Mouse (Mus musculus): Measurements from ENCODE around the gene Cdh1. TPM values are rescaled to one million over a fixed set of nuclear protein-coding genes. Genes with fewer than 3 reads are reported as not detected.

The Cdh1 gene
- polyA plus RNA-seq, 1 experiment from 2014 or later, result 81.7 TPM

Other genes with a start within 250 kb of the Cdh1 start
- 16.9 and 20.8 TPM in 2 replicates for gene Zfp90, start 188.0 kb upstream of the Cdh1 start, polyA plus RNA-seq (2015; fragmentation: Nextera tagmentation; extraction: Ambion mirVana)
- gene 6030452D12Rik, start 102.8 kb upstream of the Cdh1 start, polyA plus RNA-seq (2015; fragmentation: Nextera tagmentation; extraction: Ambion mirVana), result not detected in 2 replicates
- gene Cdh3, start 92.5 kb upstream of the Cdh1 start, polyA plus RNA-seq (2015; fragmentation: Nextera tagmentation; extraction: Ambion mirVana), result 29.7 and 33.5 TPM in 2 replicates
- 9.9 and 11.7 TPM in 2 replicates for gene Gm10073, start 29.9 kb upstream of the Cdh1 start, polyA plus RNA-seq (2015; fragmentation: Nextera tagmentation; extraction: Ambion mirVana)
- 11.6 and 12.3 TPM in 2 replicates for gene Tango6, start 79.7 kb downstream of the Cdh1 start, polyA plus RNA-seq (2015; fragmentation: Nextera tagmentation; extraction: Ambion mirVana)